Mouse (Mus musculus): ENCODE data around the gene Cdk9.

Cdk9 gene

DNA sequence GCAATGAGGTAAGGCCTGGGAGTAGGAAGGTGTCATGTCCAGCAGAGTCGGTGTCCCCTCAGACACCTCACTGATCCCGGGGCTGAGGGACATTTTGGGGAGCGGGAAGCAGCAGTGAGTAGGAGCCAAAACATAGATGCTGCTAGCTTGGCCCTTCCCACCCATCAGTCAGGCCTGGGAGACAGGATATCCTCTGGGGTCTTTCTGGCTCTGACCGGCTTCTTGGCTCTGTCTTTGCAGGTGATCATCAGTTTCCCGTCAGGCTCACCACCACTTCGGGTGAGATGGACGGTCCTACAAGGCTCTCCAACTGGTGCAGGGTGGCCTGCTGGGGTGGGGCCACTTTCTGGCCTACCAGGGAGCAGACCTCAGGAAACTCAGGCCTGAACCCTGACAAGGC is 35.2 kb downstream of the Cdk9 start:
- DNase-seq (ENCODE audit: low spot score in 2 of 2): no peak

DNA sequence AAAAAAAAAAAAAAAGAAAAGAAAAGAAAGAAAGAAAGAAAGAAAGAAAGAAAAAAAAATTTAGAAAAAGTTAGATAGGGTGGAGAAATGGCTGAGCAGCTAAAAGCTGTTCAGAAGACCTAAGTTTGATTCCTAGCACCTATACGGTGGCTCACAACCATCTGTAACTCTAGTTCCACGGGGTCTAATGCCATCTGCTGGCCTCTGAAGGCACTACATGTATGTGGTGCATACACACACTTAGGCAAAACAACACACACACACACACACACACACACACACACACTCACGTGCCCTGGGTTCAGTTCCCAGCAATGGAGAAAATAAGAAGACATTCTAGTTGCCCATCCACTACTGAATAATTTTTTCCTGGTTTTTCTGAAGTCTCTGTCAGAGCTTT is 36.1 kb downstream of the Cdk9 start:
- DNase-seq (ENCODE audit: low spot score in 2 of 2): no peak

DNA sequence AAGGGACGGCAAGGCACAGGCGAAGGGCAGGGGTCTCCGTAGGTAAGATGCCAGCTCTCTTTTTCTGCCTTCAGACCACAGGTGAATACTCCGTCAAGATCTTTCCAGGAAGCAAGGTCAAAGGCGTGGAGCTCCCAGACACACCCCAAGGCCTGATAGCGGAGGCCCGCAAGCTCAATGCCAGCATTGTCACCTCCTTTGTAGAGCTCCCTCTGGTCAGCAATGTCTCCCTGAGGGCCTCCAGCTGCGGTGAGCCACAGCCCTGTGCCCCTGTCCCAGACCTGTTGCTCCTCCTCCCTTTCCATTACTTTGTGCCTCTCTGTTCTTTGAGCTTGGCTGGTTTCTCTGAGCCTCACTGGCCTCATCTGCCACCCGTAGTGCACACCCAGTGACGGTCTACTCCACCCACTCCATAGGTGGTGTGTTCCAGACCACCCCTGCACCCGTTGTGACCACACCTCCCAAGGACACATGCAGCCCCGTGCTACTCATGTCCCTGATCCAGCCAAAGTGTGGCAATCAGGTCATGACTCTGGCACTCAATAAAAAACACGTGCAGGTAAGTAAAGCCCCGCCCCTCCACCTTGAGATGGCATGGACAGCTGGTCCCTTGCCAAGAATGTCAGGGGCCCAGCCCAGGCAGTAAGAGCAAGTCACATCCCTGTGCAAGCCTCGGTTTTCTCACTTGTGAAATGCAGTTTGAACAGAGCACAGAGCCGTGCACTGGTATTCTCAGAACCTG is 39.5 kb downstream of the Cdk9 start:
- DNase-seq (ENCODE audit: low spot score in 2 of 2): no peak

DNA sequence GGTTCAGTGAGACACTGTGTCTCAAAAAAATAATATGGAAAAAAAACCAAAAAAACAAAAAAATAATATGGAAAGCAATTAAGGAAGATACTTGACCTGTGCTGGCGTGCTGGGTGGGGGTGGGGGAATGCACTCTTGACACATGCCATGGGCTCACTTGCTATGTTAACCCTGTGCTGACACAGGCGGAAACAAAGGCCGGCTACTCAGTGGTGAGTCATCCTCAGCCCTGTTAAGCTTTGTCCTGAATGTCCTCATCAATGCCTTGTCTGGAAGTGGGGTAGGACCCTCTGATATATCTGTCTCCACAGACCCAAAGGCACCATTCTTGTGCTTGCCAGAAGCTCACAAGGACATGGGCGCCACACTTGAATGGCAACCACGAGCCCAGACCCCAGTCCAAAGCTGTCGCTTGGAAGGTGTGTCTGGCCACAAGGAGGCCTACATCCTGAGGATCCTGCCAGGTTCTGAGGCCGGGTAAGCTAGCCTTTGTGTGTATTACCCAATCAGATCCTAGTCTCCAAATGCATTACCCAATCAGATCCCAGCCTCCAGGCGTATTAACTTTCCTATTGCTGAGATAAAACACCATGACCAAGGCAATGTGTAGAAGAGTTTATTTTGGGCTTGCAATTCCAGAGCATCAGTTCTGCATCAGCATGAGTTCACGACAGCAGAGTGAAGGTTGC is 40.8 kb downstream of the Cdk9 start:
- DNase-seq (ENCODE audit: low spot score in 2 of 2): no peak

DNA sequence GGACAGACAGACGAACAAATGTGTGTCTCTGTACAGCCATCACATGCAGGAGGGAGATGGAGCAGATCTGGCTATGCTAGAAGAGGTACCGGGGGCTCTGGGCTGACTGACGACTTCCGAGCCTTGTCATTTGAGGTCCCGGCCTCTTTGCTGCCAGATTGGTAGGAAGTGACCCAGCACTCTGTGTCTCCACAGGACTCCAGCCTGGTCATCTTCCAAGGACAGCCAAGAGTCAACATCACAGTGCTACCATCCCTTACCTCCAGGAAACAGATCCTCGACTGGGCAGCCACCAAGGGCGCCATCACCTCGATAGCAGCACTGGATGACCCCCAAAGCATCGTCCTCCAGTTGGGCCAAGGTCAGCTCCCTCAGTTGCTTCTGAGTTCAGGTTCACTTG is 41.7 kb downstream of the Cdk9 start:
- DNase-seq (ENCODE audit: low spot score in 2 of 2): no peak

DNA sequence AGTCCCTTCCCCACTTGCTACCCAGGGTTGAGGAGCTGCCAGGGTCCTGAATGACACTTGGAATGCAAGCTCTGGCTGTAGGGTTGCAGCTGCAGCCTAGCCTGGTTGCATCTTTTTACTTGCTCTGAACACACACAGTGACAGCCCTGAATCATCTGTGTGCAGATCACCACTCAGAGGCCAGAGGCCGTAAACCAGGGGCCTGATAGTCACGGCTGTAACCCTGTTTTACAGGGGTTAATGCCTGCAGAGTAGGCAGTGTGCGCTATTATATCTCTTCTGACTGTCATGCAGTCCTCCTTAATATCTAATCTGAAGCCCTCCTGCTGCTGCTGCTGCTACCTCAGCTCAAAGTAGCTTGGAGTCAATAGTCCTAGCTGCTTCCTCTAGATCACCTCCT is 43.0 kb downstream of the Cdk9 start:
- DNase-seq (ENCODE audit: low spot score in 2 of 2): no peak

DNA sequence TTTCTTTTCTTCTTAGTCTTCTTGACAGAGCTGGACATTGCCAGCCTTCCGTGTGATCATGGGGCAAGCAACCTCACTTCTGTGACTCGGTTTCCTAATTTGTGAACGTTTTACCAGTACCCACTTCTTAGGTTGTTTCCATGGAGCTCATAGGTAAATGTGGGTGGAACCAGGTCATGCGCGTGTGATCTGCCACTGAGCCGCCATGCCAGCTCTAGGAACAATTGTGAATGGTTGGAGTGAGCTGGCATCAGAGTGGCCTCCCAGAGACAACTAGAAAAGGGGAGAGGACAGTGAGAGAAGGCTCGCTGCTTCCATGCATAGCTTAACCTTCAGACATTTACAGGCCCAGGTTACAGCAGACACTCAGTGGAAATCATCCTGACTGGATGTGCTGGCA is 44.7 kb downstream of the Cdk9 start:
- no peak for DNase-seq (ENCODE audit: low spot score in 2 of 2)

DNA sequence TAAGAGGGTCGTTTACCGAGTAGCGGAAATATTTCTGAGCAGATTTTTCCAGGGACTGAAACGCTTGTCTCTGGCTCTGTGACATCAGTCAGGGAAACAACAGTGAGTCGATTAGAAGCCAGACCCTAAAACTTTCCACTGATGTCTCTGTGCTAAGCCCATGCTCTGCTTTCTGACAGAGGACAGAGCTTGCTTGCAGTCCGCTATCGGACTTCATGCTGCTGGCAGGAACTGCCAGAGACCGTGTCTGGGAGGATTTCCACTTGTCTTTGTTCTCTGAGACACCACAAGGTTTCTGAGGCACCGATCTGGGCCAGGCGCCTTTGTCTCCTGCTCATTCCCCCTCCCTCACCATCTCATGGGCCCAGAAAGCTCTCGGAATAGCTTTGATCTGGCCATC is 45.1 kb downstream of the Cdk9 start:
- DNase-seq (ENCODE audit: low spot score in 2 of 2): no peak

DNA sequence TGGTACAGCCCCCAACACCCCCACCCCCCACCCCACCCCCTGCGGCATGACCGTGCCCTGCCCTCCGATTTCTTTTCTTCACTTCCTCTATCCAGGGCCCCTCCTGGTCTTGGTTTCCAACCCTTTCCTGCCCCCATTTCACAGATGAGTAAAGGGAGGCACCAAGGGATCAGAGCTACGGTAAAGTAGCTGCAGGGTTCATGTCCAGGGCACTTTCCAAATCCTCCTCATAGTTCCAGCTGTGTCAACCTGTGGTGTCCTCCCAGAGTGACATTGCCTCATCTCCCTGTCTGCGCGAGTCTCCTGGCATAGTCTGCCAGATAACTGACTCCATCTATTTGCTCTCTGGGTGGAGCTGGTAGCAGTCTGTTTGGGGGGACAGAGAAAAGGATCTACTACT is 47.0 kb downstream of the Cdk9 start:
- DNase-seq (ENCODE audit: low spot score in 2 of 2): no peak

DNA sequence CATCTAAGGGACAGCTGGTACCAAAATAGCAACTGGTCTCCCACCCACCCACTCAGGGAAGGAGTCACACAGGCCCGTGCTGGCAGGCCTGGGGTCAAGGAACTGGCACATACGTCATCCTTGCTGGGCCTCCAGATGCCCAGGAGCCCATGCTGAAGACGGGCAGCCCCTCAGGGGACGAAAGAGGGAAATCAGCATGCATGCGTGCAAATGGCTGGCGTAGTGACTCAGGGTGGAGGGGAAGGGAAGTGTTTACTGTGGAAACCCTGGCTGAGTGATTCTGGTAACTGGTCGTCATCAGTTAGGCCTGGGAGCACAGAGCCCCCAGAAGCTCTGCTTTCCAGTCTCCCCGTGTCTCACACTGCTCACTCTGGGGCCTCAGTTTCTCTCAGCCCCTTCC is 47.5 kb downstream of the Cdk9 start:
- DNase-seq (ENCODE audit: low spot score in 2 of 2): no peak

DNA sequence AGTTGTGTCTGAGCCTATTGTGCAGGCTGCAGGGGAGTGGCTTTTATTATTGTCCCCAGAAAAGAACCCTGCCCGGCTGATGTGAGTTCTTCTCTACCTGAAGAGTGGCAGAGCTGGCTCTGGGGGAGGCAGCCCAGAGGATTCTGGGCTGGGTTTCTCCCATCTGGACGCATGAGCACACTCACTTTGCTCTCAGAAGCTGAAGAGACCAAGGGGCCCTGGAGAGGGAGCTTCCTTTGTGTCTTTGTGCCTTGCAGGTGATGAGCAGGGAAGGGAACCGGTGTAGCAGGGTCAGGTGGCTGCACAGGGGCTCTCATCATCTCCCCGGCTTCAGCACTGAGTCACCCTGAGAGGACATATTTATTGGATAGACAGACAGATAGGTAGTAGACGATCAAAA is 50.6 kb downstream of the Cdk9 start:
- no peak for DNase-seq (ENCODE audit: low spot score in 2 of 2)

DNA sequence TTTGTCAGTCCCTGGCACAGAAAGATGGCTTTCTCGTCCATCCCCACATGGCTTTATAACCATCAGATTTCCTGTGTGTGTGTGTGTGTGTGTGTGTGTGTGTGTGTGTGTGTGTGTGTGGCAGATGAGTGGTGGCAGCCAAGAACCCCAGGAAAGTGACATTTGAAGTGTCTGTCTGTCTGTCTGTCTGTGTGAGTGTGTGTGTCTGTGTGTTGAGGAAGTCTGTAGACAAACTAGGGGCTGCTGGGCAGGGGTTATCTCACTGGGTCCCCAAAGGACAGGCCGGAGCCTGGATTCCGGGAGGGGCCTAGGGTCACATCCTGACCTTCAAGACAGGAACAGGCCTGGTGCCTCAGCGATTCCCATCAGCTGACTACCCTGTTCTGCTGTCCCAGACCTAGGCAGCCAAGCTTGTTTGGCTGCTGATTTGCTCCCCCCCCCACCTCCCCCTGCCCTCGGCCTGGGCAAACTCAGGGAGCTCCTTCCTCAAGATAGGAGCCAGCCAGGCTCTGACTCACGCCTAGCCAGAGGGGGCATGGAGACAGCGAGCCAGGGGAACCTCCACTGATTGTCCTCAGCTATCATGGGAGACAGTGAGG is 51.3 kb downstream of the Cdk9 start:
- no peak for DNase-seq (ENCODE audit: low spot score in 2 of 2)

DNA sequence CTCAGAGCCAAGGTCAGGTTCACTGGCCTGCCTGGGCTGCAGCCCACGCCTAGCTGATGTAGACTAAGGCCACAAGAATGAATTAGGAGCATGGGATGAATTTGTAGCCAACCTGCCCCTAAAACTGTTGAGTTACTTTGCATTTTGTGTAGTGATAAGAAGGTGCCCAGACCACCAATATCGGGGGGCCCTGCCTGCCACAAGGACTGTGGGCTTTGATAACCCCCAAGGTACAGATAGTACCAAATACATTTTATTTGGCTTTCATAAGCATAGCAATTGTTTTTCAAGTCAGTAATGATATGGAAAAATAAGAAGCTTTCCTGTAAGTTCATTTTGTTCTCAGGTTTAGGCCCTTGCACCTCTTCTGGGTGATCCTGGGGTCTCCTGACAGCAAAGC is 54.0 kb downstream of the Cdk9 start:
- DNase-seq (ENCODE audit: low spot score in 2 of 2): no peak

DNA sequence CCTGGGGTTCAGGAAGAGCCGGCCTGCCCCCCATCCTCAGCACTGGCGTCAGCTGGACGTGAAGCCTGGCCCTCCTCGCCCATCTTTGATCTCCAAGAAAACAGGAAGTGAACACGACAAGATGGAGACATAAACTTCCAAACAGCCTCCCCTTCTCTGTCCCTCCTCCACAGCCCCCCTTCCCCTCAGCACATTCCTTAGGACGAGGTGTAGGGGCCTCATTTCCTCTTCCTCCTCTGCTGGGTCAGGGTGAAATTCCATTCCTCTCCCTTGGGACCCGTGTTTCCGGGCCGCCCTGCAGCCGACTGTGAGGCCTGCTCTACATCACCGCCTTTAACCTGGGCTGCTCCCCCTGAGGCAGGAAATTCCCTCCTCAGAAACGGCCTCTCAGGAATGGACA is 57.0 kb downstream of the Cdk9 start:
- no peak for DNase-seq (ENCODE audit: low spot score in 2 of 2)
